Mouse (Mus musculus): ENCODE measurements around the gene D030056L22Rik. TPM values are rescaled to one million over a fixed set of nuclear protein-coding genes. Genes with fewer than 3 reads are reported as not detected.

D030056L22Rik gene
- total RNA-seq (2023) = 4.9 and 6.3 TPM in 2 replicates

GRCm38 (mm10) chr19:18712866-18713300 is at the start of gene D030056L22Rik:
D030056L22Rik (plus strand) TSS chr19:18713193.

DNA sequence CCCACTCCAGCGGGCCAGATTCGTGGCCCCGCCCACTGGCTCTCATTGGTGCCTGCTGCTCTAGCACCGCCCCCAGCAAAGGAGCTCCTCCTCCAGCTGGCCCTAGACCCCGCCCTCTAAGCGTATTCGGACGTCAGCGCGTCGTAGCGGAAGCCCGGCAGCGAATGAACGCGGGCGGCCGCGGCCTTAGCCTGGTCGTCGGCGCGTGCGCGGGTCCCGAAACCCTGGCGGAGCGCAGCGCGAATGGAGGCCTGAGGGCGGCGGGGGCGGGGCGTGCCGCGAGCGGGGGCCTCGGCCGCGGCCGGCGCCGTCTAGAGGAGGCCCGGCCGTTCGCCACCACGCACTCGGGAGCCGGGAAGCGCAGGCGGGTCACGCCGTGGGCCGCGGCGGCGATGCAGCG is 42.4 kb upstream of the D030056L22Rik start, which contains the start of gene Carnmt1:
Gene Carnmt1 (plus strand): TSS at position 157 of the 400 bp plus-strand sequence.

DNA sequence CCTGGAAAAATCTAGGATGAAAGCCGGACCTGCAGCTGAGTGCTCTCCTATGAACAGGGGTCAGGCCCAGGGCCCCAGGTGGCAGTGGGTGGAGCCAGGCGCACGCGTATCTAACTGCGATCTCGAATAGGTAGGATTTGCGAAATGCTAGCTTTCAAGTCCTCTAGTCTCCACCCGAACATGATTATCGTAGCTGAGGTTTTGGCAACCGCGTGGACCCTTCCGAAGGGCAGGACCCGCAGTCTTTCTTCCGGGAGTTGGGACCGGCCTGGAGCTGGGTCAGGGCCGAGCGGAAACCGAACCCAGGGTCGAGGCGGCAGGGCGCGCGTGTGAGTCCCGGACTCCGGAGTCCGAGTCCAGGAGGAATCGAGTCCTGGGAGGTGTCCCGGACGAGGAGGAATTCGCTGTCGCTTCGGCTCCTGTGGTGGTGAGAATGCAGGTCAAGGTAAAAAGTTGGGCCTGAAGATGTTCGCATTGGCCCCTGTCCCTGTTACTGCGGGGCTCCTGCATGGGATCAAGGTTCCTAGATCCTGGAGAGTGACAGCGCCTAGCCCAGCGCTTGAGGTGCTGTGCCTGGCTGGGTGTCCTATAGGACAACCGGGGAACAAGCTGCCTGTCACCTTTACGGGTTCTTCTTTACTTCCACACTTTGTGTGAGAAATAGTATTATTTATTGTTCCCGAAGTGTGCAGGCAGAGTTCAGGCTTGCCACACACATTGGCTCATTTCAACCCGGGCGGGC is 36.8 kb downstream of the D030056L22Rik start, which contains the start of gene Trpm6:
Gene Trpm6 (plus strand): TSS at position 386 of the 742 bp plus-strand sequence.

Other genes starting within 250 kb of the D030056L22Rik start
- gene Ostf1, start 81.4 kb upstream of the D030056L22Rik start, total RNA-seq (2023) = 356 and 398 TPM in 2 replicates
- gene Nmrk1, start 81.2 kb upstream of the D030056L22Rik start, total RNA-seq (2023) = 17.7 and 21.5 TPM in 2 replicates
- 3.3 and 4.1 TPM in 2 replicates for gene Carnmt1, start 42.4 kb upstream of the D030056L22Rik start, total RNA-seq (2023)
- not detected in 2 replicates for gene Trpm6, start 36.8 kb downstream of the D030056L22Rik start, total RNA-seq (2023)